Mouse (Mus musculus): ENCODE data around the gene Zfp980.
"Not testable (repeated sequence)": the region's sequence is repeated elsewhere in the genome, so short reads cannot be mapped to it uniquely, and the experiment has no call there.

Gene Zfp980

DNA sequence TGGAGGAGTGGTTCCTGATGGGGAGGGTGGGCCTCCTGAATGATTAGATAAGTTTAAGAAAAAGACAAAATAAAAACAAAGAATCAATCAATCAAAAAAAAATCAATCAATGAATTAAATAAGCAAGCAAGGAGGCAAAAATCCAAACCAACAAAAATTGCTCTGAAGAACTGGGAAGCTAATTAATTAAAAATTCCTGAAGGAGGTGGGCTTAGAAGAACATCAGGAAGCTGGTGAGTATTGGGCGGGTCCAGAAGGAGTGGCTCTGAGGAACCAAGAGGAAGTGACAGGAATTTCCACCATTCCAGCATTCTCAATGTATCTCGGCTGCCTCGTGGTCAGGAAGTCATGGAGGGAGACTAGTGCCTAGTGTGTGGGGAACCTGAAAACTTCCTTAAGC lies at the start of gene Zfp980:
TSS of gene Zfp980 (plus strand) at position 301 of the 400 bp plus-strand sequence.
- not testable (repeated sequence) for DNase-seq (ENCODE audit: low spot score)

DNA sequence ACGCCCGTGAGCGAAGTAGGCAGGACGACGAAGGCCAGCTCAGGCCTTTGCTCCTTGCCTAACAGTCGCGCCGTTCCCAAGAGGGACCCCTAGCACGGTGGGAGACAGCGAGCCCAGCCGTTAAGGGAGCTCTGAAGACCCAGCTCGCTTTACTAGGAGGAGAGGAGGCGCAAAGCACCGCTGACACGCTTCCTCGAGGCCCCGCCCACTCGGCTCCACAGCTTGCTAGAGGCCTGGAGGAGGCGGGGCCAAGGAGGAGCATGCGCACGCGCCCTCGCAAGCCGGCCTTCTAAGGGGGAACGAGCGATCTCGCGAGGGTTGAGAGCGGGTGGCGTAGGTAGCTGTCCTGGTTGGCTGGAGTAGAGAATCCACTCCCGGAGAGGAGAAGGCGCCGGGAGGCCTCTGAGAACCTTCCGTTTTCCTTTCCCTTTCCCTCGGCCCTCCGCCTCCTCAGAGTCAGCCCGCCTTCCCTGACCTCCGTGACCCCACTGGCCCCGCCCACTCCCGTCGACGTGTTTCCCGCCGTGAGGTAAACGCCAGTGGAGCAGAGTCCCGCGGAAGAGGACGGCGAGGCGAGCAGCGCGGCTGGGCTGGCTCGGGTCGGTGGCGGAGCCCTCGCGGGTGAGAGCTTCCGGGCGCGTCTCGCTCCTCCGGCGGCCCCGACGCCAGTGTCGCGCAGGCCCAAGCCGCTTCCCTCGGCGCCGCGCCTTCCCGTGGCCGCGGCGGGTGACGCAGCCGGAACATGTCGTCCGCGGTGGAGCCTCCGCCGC lies 29.9 kb upstream of the Zfp980 start:
- DNase-seq (ENCODE audit: low spot score): not testable (repeated sequence)

DNA sequence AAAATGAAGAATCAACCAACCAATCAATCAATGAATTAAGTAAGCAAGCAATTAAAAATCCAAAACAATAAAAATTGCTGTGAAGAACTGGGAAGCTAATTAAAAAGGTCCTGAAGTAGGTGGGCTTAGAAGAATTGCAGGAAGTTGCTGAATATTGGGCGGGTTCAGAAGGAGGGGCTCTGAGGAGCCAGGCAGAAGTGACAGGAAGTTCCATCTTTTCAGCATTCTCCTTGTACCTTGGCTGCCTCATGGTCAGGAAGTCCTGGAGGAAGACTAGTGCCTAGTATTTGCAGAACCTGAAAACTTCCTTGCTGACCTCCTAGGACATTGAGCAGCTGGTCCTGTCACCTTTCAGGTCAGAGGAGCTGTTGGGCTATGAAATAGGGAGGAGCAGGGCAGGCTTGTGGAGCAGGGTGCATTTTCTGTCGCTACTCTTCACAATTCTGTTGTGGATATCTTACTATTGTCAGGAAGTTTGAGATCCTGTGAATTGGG lies 3.8 kb downstream of the Zfp980 start:
- DNase-seq (ENCODE audit: low spot score): not testable (repeated sequence)

DNA sequence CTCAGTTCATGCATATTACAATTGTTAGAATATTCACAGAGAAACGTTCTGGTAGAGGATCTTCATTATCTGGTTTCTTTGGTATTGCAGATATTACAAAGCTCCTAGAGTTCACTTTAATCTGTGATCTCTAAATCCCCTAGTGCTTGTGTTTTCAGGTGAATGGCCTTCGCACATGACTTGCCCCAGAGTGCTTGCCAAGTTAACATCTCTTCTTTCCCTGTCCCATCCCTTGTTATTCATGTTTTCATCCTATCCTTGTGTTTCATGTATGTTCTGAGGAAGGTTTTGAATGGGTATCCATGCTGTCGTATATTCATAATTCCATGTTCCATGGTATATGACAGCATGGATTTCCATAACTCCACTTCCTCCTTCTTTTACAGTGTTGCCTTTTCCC lies 9.7 kb downstream of the Zfp980 start:
- DNase-seq (ENCODE audit: low spot score): not testable (repeated sequence)

DNA sequence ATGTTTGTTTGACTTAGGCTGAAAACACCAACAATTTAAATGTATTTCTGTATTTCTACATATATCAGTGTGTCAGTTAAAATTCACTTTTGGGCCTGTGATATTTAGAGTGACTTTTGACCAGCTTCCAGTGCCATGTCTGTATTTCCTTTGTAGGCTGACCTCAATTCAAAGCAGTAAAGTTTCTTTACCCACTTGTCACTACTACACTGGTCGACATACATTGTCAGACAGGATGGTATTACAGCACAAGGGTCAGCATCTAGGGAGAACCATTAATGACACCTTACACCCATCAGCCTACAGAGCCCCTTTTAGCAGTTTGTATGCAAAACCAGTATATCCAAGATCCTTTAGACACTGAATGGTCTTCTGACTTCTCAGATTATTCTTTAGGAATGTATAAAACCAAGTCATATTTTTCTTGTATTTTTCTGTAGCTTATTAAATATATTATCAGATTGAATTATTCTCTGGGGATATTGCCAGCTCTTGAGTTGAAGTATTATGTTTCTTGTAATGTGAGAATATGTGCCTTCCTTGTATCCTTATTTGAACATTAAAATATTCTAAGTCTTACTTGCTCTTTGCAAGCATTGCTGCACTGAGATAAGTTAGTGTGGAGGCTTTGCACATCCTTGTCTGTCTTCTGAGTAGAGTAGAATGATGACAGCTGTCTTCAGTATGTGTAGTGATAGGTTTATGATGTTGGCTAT lies 10.3 kb downstream of the Zfp980 start:
- not testable (repeated sequence) for DNase-seq (ENCODE audit: low spot score)

DNA sequence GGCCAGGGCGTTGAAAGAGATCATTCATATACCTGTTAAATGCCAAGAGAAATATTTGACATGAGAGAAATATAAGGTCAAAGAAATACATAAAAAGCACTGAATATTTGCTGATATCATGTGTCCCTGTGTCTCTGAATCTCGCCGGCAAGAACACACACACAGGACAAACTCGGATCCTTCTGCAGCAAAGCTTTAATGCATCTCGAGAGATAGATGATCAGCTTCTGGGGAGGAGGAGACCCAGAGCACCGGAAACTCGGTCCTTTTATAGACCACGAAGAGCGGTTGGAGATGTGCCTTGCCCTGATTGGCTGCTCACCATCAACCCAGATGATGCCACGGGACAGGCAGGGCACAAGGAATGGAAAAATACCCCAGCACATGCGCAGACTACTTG lies 11.5 kb downstream of the Zfp980 start:
- not testable (repeated sequence) for DNase-seq (ENCODE audit: low spot score)

DNA sequence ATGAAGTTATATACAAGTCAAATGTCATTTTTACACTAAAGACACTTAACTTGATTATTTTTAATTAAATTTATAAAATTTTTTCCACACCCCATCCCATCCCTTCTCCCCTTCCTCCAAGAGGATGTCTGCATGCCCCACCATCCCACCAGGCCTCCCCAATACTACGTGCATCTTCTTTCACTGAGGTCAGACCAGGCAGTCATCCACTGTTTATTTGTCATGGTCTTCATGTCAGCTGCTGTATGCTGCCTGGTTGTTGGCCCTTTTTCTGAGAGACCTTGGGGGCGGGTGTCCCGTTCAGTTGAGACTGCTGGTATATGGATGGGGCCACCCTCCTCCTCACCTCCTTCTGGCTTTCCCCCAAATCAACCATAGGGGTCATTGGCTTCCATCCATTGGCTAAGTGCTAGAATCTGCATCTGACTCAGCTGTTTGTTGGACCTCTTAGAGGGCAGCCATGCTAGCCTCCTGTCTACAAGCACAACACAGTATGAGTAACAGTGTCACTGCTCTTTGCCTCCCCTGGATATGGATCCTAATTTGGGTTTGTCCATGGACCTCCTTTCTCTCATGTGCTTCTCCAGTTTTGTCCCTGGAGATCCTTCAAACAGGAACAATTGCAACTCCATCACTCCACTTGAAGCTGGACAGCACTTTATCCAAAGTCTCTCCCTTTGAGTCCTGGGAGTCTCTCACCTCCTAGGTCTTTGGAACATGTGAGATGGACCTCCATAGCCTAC lies 12.7 kb downstream of the Zfp980 start:
- not testable (repeated sequence) for DNase-seq (ENCODE audit: low spot score)

DNA sequence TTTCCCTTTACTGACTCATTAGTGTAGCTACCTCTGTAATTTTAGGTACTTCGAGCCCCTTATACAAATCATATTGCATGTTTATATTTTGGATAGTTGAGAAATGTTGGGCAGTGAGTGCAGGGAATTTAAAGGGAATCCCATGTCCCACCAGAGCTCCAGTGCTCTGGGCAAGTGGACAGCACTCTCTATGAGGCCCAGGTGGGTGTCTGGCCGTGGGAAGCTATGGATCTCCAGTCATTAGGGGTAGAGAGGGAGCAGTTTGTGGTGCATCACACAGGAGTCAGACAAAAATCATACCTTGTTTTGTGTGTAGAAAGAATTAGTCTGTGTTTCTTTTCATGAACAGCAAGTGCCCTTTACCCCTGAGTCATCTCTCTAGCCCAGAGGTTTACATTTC lies 15.6 kb downstream of the Zfp980 start:
- DNase-seq (ENCODE audit: low spot score): not testable (repeated sequence)

DNA sequence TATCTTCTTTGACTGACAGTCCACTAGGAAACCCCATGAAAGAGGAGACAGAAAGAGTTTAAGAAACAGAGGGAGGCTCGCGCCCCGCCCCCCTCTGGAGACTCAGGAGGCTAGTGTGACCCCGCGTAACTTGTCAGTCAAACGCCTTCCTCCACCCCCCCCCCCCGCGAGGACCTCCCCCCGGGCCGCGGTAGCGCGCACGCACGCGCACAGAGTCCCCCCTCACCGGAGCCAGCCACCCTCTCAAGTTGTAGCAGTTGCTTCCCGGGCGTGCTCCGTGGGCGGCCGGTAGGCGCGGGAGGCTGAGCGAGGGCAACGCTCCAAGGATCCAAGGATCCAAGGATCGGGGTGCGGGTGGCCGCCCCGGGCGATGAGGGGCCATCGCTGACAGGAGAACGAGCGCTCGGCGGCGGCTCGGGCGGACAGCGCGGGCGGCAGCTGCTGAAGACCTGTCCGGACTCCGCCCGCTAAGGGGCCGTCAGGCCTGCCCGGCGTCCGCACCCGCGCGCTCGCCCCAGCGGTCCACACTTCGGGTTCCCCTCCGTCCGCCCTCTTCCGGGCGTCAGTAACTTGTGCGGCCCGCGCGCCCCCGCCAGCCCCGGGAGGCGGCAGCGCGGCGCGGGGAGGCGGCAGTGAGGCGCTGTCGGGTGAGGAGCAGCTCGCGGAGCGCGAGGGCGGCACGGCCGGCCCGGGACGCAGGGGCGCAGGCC lies 74.6 kb downstream of the Zfp980 start:
- DNase-seq (ENCODE audit: low spot score): not testable (repeated sequence)

DNA sequence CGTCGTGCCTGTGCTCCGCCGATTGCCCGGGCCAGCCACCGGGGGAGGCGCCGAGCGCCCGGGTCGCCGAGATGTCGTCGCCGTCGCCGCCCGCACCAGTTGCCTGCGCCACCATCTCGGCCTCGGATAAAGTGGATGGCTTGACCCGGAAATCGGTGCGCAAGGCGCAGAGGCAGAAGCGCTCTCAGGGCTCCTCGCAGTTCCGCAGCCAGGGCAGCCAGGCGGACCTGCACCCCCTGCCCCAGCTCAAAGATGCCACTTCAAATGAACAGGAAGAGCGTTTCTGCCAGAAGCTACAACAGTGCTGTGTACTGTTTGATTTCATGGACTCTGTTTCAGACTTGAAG lies 75.1 kb downstream of the Zfp980 start:
- DNase-seq (ENCODE audit: low spot score): not testable (repeated sequence)

All from urinary bladder, postnatal 25 days (tissue).